Mouse (Mus musculus) C2C12 (cell line): ENCODE results near the gene Fam19a3. TPM values are rescaled to one million over a fixed set of nuclear protein-coding genes. Genes with fewer than 3 reads are reported as not detected.
"Not testable (repeated sequence)": the region's sequence is repeated elsewhere in the genome, so short reads cannot be mapped to it uniquely, and the experiment has no call there.

Source experiments
- H3K27me3 ChIP-seq: one replicate; pipeline ENCODE4 v1.6.1; 2011; ENCODE audit not compliant: control insufficient read depth, insufficient read depth, insufficient read length
- H3K36me3 ChIP-seq: one replicate; pipeline ENCODE4 v1.6.1; 2011; ENCODE audit not compliant: control insufficient read depth, insufficient read depth
- H3K4me3 ChIP-seq: one replicate; pipeline ENCODE4 v1.5.1; 2011; ENCODE audit warnings: mild to moderate bottlenecking, control low read depth; ENCODE audit not compliant: poor library complexity, insufficient read depth, severe bottlenecking
- H3K79me2 ChIP-seq: one replicate; pipeline ENCODE4 v1.6.1; 2011; ENCODE audit not compliant: control insufficient read depth, insufficient read depth
- H3K79me3 ChIP-seq: one replicate; pipeline ENCODE4 v1.6.1; 2011; ENCODE audit warnings: low read depth, control low read depth
- H3ac ChIP-seq: one replicate; pipeline ENCODE3; 2011; ENCODE audit warnings: low read depth; ENCODE audit not compliant: control insufficient read depth, insufficient read length
- CEBPB ChIP-seq: IDR thresholded peaks from one replicate; pipeline ENCODE4 v1.6.1; 2011; ENCODE audit warnings: low read depth, mild to moderate bottlenecking, control low read depth, moderate library complexity
- CTCF ChIP-seq: IDR thresholded peaks from one replicate; pipeline ENCODE4 v1.5.1; 2011; ENCODE audit not compliant: control insufficient read depth, insufficient read depth, insufficient read length
- FOSL1 ChIP-seq: IDR thresholded peaks from one replicate; pipeline ENCODE4 v1.8.0; 2011; ENCODE audit warnings: mild to moderate bottlenecking, low read length; ENCODE audit not compliant: poor library complexity, insufficient read depth, severe bottlenecking
- MAX ChIP-seq: IDR thresholded peaks from one replicate; pipeline ENCODE4 v1.6.1; 2011; ENCODE audit warnings: mild to moderate bottlenecking, control low read depth
- MYOD1 ChIP-seq: IDR thresholded peaks from one replicate; pipeline ENCODE4 v1.6.1; 2011; ENCODE audit warnings: low read depth; ENCODE audit not compliant: control insufficient read depth, insufficient read length
- MYOG ChIP-seq: IDR thresholded peaks from one replicate; pipeline ENCODE4 v1.6.1; 2011; ENCODE audit not compliant: control insufficient read depth, insufficient read length; ENCODE audit errors: extremely low read depth
- USF1 ChIP-seq: IDR thresholded peaks from one replicate; pipeline ENCODE4 v1.6.1; 2011; ENCODE audit warnings: low read depth, mild to moderate bottlenecking, control low read depth, moderate library complexity
- polyA plus RNA-seq: library from polyadenylated mRNA; unstranded; fragments of >200 nt; fragmentation: generic; extraction: Trizol; gene quantifications from one replicate; pipeline ENCODE4 v1.2.1, GENCODE M21; 2012; ENCODE audit warnings: missing spikeins

The Fam19a3 gene
- polyA plus RNA-seq, 1 experiment, result not detected

DNA sequence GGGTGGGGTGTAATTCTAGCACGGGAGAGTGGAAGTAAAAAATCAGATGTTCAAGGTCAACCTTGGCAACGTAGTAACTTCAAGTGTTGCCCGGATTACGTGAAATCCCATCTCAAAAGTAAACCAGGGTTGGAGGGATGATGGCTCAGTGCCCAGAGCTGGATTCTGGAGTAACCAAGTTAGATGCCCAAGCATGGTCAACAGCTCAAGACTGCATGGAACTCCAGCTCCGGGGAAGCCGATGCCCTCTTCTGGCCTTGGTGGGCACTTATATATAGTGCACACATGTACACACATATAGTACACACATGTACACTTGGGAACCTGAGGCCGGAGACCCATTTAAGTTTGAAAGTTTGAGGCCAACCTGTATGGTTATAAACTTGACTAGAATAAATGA, 34.5 kb upstream of the Fam19a3 start:
- no peaks in the 10 kb centered on the region for H3K79me2 ChIP-seq
- H3K4me3 ChIP-seq, result no peak overlapping the region
- H3K79me3 ChIP-seq, result no peaks in the 10 kb centered on the region
- TF ChIP-seq CTCF, result no peak
- TF ChIP-seq MAX, result no peak
- no peak for TF ChIP-seq CEBPB
- no peak for TF ChIP-seq USF1
- no peak for TF ChIP-seq MYOG
- TF ChIP-seq FOSL1, result no peak
- TF ChIP-seq MYOD1, result no peak
- H3ac ChIP-seq, result no peak overlapping the region
- peaks cover 2% of the 10 kb centered on the region for H3K36me3 ChIP-seq
- no peaks in the 10 kb centered on the region for H3K27me3 ChIP-seq

DNA sequence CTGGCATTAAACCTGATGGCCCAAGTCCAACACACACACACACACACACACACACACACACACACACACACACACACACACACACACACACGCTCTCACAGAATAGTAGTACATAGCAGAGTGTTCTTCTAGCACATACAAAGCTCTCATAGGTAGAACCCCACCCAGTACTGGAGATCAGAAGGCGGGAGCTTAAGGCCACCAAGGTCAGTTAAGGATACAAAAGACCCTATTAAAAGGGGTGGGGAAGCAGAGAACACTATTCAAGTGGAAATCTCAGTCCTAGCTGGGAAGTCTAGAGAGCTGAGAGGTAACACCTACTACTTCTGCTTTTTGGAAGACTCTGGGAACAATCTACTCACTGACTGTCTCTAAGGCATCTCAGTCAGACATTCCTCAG, 33.7 kb upstream of the Fam19a3 start:
- Histone ChIP-seq H3K79me2 (no peaks in the 10 kb centered on the region), H3ac (no peak overlapping the region), H3K27me3 (no peaks in the 10 kb centered on the region), H3K4me3 (no peak overlapping the region), H3K36me3 (no peaks in the 10 kb centered on the region), H3K79me3 (no peaks in the 10 kb centered on the region)
- TF ChIP-seq CEBPB, result no peak
- no peak for TF ChIP-seq FOSL1
- TF ChIP-seq MAX, result no peak
- no peak for TF ChIP-seq MYOG
- TF ChIP-seq CTCF, result no peak
- TF ChIP-seq USF1, result no peak
- TF ChIP-seq MYOD1, result no peak

DNA sequence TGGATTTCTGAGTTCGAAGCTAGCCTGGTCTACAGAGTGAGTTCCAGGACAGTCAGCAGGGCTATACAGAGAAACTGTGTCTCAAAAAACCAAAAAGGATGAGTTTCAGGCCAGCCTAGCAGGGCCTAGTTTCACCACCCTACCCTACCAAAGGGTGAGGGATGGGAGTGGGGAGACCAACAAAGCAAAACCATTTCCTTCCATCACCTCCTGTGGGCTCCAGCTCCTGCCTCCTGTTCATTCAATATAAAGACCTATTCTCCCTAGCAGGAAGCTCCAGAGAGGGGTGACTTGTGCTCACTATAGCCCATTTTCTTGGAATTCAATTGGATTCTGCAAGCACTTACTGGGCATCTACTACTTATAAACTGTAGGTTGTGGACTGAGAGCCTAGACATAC, 33.1 kb upstream of the Fam19a3 start:
- H3K4me3 ChIP-seq, result no peak overlapping the region

DNA sequence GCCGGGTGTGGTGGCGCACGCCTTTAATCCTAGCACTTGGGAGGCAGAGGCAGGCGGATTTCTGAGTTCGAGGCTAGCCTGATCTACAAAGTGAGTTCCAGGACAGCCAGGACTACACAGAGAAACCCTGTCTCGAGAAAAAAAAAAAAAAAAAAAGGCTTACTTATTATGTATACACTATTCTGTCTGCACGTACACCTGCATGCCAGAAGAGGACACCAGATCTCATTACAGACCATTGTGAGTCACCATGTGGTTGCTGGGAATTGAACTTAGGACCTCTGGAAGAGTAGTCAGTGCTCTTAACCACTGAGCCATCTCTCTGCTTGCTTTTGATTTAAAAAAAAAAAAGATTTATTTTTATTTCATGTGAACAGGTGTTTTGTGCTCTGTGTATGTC, 31.6 kb upstream of the Fam19a3 start:
- H3K27me3 ChIP-seq, H3ac ChIP-seq, H3K4me3 ChIP-seq, H3K36me3 ChIP-seq, H3K79me3 ChIP-seq, H3K79me2 ChIP-seq: not testable (repeated sequence)

More for the DNA sequence above, 33.1 kb upstream of the Fam19a3 start:
- Histone ChIP-seq H3K79me2 (no peaks in the 10 kb centered on the region), H3K36me3 (no peaks in the 10 kb centered on the region), H3K27me3 (no peaks in the 10 kb centered on the region), H3ac (no peak overlapping the region), H3K79me3 (no peaks in the 10 kb centered on the region)
- TF ChIP-seq MYOD1 (no peak), MAX (no peak), CTCF (no peak), CEBPB (no peak), MYOG (no peak), FOSL1 (no peak), USF1 (no peak)

DNA sequence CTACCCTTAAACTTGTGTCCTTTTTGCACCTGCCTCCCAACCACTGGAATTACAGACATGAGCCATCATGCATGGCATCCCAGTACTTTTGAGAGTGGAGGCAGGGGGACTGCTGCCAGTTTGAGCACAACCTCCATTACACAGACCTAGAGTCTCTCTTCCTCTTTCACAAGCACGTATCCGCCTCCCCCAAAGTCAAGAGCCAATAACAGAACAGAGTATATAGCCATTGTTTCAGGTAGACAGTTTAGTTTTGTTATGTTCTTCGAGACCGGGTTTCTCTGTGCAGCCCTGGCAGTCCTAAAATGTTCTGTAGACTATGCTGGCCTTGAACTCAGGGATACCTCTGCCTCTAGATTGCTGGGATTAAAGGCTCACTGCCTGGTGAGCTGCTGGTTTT, 30.6 kb upstream of the Fam19a3 start:
- Histone ChIP-seq H3K36me3 (no peaks in the 10 kb centered on the region), H3K79me2 (no peaks in the 10 kb centered on the region), H3ac (no peak overlapping the region), H3K79me3 (no peaks in the 10 kb centered on the region), H3K4me3 (no peak overlapping the region), H3K27me3 (no peaks in the 10 kb centered on the region)
- TF ChIP-seq USF1 (no peak), MYOG (no peak), MYOD1 (no peak), FOSL1 (no peak), CTCF (no peak), CEBPB (no peak), MAX (no peak)

DNA sequence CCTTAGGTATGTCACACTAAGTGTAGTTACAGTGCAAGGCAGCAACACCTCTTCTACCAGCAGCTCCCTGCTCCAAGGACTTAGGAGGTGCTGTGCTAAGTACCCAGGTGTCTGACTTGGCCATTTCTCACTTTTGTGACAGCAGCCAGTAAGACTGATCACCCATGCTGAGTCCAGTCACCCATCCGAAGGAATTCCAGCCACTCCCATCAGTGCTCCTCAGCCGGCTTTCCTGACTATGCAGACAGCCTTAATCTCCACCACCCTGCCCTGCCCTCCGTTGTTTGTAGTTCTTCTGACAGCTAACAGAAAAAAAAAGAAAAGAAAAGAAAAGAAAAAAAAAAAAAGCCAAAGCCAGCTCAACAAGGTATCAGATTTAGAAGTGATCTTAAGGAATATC, 30.1 kb upstream of the Fam19a3 start:
- TF ChIP-seq MYOG (no peak), USF1 (no peak), CEBPB (no peak), FOSL1 (no peak), CTCF (no peak)
- H3K4me3 ChIP-seq, result no peak overlapping the region

More for the DNA sequence above, 30.1 kb upstream of the Fam19a3 start:
- H3K36me3 ChIP-seq, result no peaks in the 10 kb centered on the region
- no peaks in the 10 kb centered on the region for H3K79me3 ChIP-seq
- H3K79me2 ChIP-seq, result no peaks in the 10 kb centered on the region
- H3ac ChIP-seq, result no peak overlapping the region
- no peaks in the 10 kb centered on the region for H3K27me3 ChIP-seq
